26 mouse cellular contexts compared by ENCODE assay signal in genomic region chr2:107609872-107610559, GRCm38 (mm10).
A peak's percentile ranks its signal among the peaks of the same experiment; 100 is the strongest.
DNase-seq lines count a peak whose midpoint lies in the region; ATAC-seq lines count a peak whose summit lies in the region.
"Had no signal": no experiment of that assay in that cellular context is flagged by ENCODE, and none has a peak within 500 bp of the region (broad histone marks: within the 10 kb centered on the region; RNA-seq: fewer than 3 reads in every experiment).

No protein-coding gene starts in this region.

- no peak overlapping the region for H3K4me3 ChIP-seq in hindbrain, embryonic 11.5 days (ENCODE audit: low read depth, low read length)
- H3K4me3 ChIP-seq in hindbrain, embryonic 16.5 days (ENCODE audit: low read length), result no peak overlapping the region
- H3K4me3 ChIP-seq in neural tube, embryonic 14.5 days (ENCODE audit: low read depth, low read length), result no peak overlapping the region
- H3K4me3 ChIP-seq in neural tube, embryonic 15.5 days (replicated peaks), result no peak overlapping the region
- H3K4me3 ChIP-seq: embryonic facial prominence, embryonic 15.5 days; erythroblast, embryonic 14.5 days; forebrain, embryonic 10.5 days; forebrain, embryonic 15.5 days; heart, adult 2 months; heart, embryonic 15.5 days had no signal

- no peaks in the 10 kb centered on the region for H3K27me3 ChIP-seq in hindbrain, embryonic 11.5 days (ENCODE audit: control insufficient read depth, insufficient read depth, low read length)
- H3K27me3 ChIP-seq in hindbrain, embryonic 16.5 days (replicated peaks; ENCODE audit: control insufficient read depth, insufficient read depth, low read length), result no peaks in the 10 kb centered on the region
- H3K27me3 ChIP-seq in neural tube, embryonic 14.5 days (ENCODE audit: control insufficient read depth, insufficient read depth, low read length), result no peaks in the 10 kb centered on the region
- H3K27me3 ChIP-seq in neural tube, embryonic 15.5 days (replicated peaks), result no peaks in the 10 kb centered on the region
- H3K27me3 ChIP-seq: embryonic facial prominence, embryonic 15.5 days; forebrain, embryonic 15.5 days; heart, embryonic 15.5 days had no signal

- H3K9ac ChIP-seq in hindbrain, embryonic 11.5 days (ENCODE audit: low read depth, low read length), result no peak overlapping the region
- no peak overlapping the region for H3K9ac ChIP-seq in hindbrain, embryonic 16.5 days (ENCODE audit: low read depth, low read length)
- H3K9ac ChIP-seq in neural tube, embryonic 14.5 days (replicated peaks; ENCODE audit: low read depth, low read length), result no peak overlapping the region
- no peak overlapping the region for H3K9ac ChIP-seq in neural tube, embryonic 15.5 days (replicated peaks)
- H3K9ac ChIP-seq: embryonic facial prominence, embryonic 15.5 days; forebrain, embryonic 15.5 days; heart, embryonic 15.5 days had no signal

- no peaks in the 10 kb centered on the region for H3K4me1 ChIP-seq in hindbrain, embryonic 11.5 days (replicated peaks; ENCODE audit: control insufficient read depth, insufficient read depth, low read length)
- H3K4me1 ChIP-seq in hindbrain, embryonic 16.5 days (ENCODE audit: control insufficient read depth, insufficient read depth, low read depth, low read length), result no peaks in the 10 kb centered on the region
- no peaks in the 10 kb centered on the region for H3K4me1 ChIP-seq in neural tube, embryonic 14.5 days (ENCODE audit: control insufficient read depth, insufficient read depth, low read length)
- H3K4me1 ChIP-seq in neural tube, embryonic 15.5 days, result no peaks in the 10 kb centered on the region
- H3K4me1 ChIP-seq: embryonic facial prominence, embryonic 15.5 days; forebrain, embryonic 15.5 days; heart, embryonic 15.5 days had no signal

- H3K4me2 ChIP-seq in hindbrain, embryonic 11.5 days (replicated peaks; ENCODE audit: low read depth, low read length), result no peak overlapping the region
- H3K4me2 ChIP-seq in hindbrain, embryonic 16.5 days (ENCODE audit: low read length), result no peak overlapping the region
- no peak overlapping the region for H3K4me2 ChIP-seq in neural tube, embryonic 14.5 days (ENCODE audit: low read depth, low read length)
- no peak overlapping the region for H3K4me2 ChIP-seq in neural tube, embryonic 15.5 days
- H3K4me2 ChIP-seq: embryonic facial prominence, embryonic 15.5 days; forebrain, embryonic 15.5 days; heart, embryonic 11.5 days; heart, embryonic 15.5 days had no signal

- no peak overlapping the region for H3K27ac ChIP-seq in hindbrain, embryonic 11.5 days (ENCODE audit: low read depth, low read length)
- no peak overlapping the region for H3K27ac ChIP-seq in hindbrain, embryonic 16.5 days (ENCODE audit: low read depth, low read length)
- no peak overlapping the region for H3K27ac ChIP-seq in neural tube, embryonic 14.5 days (ENCODE audit: low read depth, low read length)
- H3K27ac ChIP-seq in neural tube, embryonic 15.5 days (replicated peaks), result no peak overlapping the region
- H3K27ac ChIP-seq: embryonic facial prominence, embryonic 15.5 days; forebrain, embryonic 10.5 days; forebrain, embryonic 15.5 days; heart, adult 2 months; heart, embryonic 15.5 days had no signal

- no peaks in the 10 kb centered on the region for H3K9me3 ChIP-seq in hindbrain, embryonic 11.5 days (ENCODE audit: control insufficient read depth, low read length)
- H3K9me3 ChIP-seq in hindbrain, embryonic 16.5 days (ENCODE audit: control insufficient read depth, low read length), result no peaks in the 10 kb centered on the region
- H3K9me3 ChIP-seq in neural tube, embryonic 14.5 days (ENCODE audit: control insufficient read depth, low read length), result no peaks in the 10 kb centered on the region
- no peaks in the 10 kb centered on the region for H3K9me3 ChIP-seq in neural tube, embryonic 15.5 days (replicated peaks)
- H3K9me3 ChIP-seq: embryonic facial prominence, embryonic 15.5 days; forebrain, embryonic 15.5 days; G1E; heart, embryonic 15.5 days had no signal

- no peaks in the 10 kb centered on the region for H3K36me3 ChIP-seq in hindbrain, embryonic 11.5 days (ENCODE audit: control insufficient read depth, insufficient read depth, low read length)
- no peaks in the 10 kb centered on the region for H3K36me3 ChIP-seq in hindbrain, embryonic 16.5 days (ENCODE audit: control insufficient read depth, insufficient read depth, low read length)
- H3K36me3 ChIP-seq in neural tube, embryonic 14.5 days (ENCODE audit: control insufficient read depth, insufficient read depth, low read length), result no peaks in the 10 kb centered on the region
- H3K36me3 ChIP-seq in neural tube, embryonic 15.5 days, result no peaks in the 10 kb centered on the region
- H3K36me3 ChIP-seq: embryonic facial prominence, embryonic 15.5 days; forebrain, embryonic 10.5 days; forebrain, embryonic 15.5 days; G1E; heart, embryonic 15.5 days had no signal

- DNase-seq in adrenal gland, adult (ENCODE audit: inconsistent age in 2 of 2, low spot score in 1 of 2), result peak; percentile 6 to 32
- DNase-seq in adrenal gland, postnatal 4 days (ENCODE audit: low spot score in 2 of 2), result no peak
- peak; percentile 20 for DNase-seq in hindbrain, embryonic 11.5 days (ENCODE audit: low spot score)
- DNase-seq in retina, postnatal 1 day, result peak; percentile 33
- no peak for DNase-seq in urinary bladder, adult 2 months (ENCODE audit: low spot score)
- DNase-seq: adrenal gland, postnatal 14 days; B cell, adult 2 months; cerebellum, adult 18-20 months; cerebellum, adult 9-11 months; cerebellum, postnatal 36 days; gastrocnemius, postnatal 10 days; heart, adult 2 months; heart, postnatal 14 days had no signal

- 41% methylated on average over 5 of the region's 5 CpGs for WGBS in hindbrain, embryonic 11.5 days
- 42% methylated on average over 5 of the region's 5 CpGs for WGBS in hindbrain, embryonic 16.5 days
- WGBS in neural tube, embryonic 14.5 days, result 18% methylated on average over 5 of the region's 5 CpGs
- 17% methylated on average over 5 of the region's 5 CpGs for WGBS in neural tube, embryonic 15.5 days

- peak; percentile 63 for ATAC-seq in hindbrain, embryonic 11.5 days (ENCODE audit: low FRiP score)
- ATAC-seq in hindbrain, embryonic 16.5 days, result no peak
- peak; percentile 54; the same call in 1 of the 2 replicates for ATAC-seq in neural tube, embryonic 14.5 days (ENCODE audit: low read depth)
- no peak for ATAC-seq in neural tube, embryonic 15.5 days (ENCODE audit: low FRiP score)
- ATAC-seq: CD4-positive, CD25-positive, alpha-beta regulatory T cell, adult 4 months; forebrain, embryonic 15.5 days; inflammation-experienced regulatory T-cells, adult 6 months; intestine, postnatal 0 days had no signal

Comparison
In these comparisons a context has a peak if more than half of its experiments do, and no peak if none do; other contexts are left out.
1. DNase-seq: peak in adrenal gland, adult (2 of 2), hindbrain, embryonic 11.5 days (single experiment) and retina, postnatal 1 day (single experiment); none in adrenal gland, postnatal 4 days (0 of 2) and urinary bladder, adult 2 months (single experiment).
2. ATAC-seq: peak in hindbrain, embryonic 11.5 days (single experiment) and neural tube, embryonic 14.5 days (single experiment); none in hindbrain, embryonic 16.5 days (single experiment) and neural tube, embryonic 15.5 days (single experiment).